Mouse (Mus musculus) spleen, adult 2 months (tissue): Measurements from ENCODE around the gene Rbfox1. TPM values are rescaled to one million over a fixed set of nuclear protein-coding genes. Genes with fewer than 3 reads are reported as not detected.

Source experiments
- DNase-seq, 2 experiments: peaks; one replicate each; pipeline versions ENCODE4 v3.0.0 to v3.0.0-alpha.2; 2012 to 2021; ENCODE audit warnings: low spot score in 2 of 2, low read depth in 1 of 2
- H3K27ac ChIP-seq: fragments of 200-500 bp; 2 replicates; pipeline ENCODE4 v1.5.1; 2012; ENCODE audit warnings: low read length, inconsistent platforms; ENCODE audit not compliant: insufficient read depth
- H3K27me3 ChIP-seq: fragments of 200-500 bp; 2 replicates; pipeline ENCODE4 v1.6.1; 2012; ENCODE audit warnings: mild to moderate bottlenecking, moderate library complexity, low read length, inconsistent platforms; ENCODE audit not compliant: control insufficient read depth, insufficient read depth
- H3K36me3 ChIP-seq: fragments of 200-500 bp; 2 replicates; pipeline ENCODE4 v1.6.1; 2012; ENCODE audit warnings: mild to moderate bottlenecking, low read length, inconsistent platforms; ENCODE audit not compliant: control insufficient read depth, insufficient read depth
- H3K4me1 ChIP-seq: fragments of 200-500 bp; 2 replicates; pipeline ENCODE4 v1.6.1; 2011; ENCODE audit warnings: inconsistent platforms; ENCODE audit not compliant: control insufficient read depth, insufficient read depth, insufficient read length
- H3K4me3 ChIP-seq: fragments of 200-500 bp; 2 replicates; pipeline ENCODE4 v1.5.1; 2011; ENCODE audit warnings: mild to moderate bottlenecking, inconsistent platforms; ENCODE audit not compliant: insufficient read depth, insufficient read length; ENCODE audit errors: extremely low read depth
- CTCF ChIP-seq: fragments of 200-500 bp; IDR thresholded peaks from 2 replicates; pipeline ENCODE4 v1.5.1; 2011; ENCODE audit warnings: mild to moderate bottlenecking, inconsistent platforms; ENCODE audit not compliant: insufficient read depth, insufficient read length, insufficient replicate concordance; ENCODE audit errors: extremely low read depth
- POLR2A ChIP-seq: fragments of 200-500 bp; IDR thresholded peaks from 2 replicates; pipeline ENCODE4 v1.6.1; 2011; ENCODE audit warnings: low read depth, low read length, inconsistent platforms
- WGBS: fragments of 180-500 bp; shearing (Covaris S2); methylation state at CpG from one replicate; pipeline ENCODE4 v1.1.7; 2018; 5-methylcytosine and 5-hydroxymethylcytosine counted together
- polyA plus RNA-seq: library from polyadenylated mRNA; depleted of rRNA; stranded (reverse); fragments of >200 nt; gene quantifications from 2 replicates; pipeline ENCODE4 v1.2.3, GENCODE M21; 2012

Rbfox1 gene
- polyA plus RNA-seq, 1 experiment = 1.0 TPM

- H3K4me3 ChIP-seq = no peak overlapping the region
- no peaks in the 10 kb centered on the region for H3K4me1 ChIP-seq
- no peak for TF ChIP-seq POLR2A
- TF ChIP-seq CTCF = no peak
- DNase-seq = no peak
- no peaks in the 10 kb centered on the region for H3K27me3 ChIP-seq
- H3K27ac ChIP-seq = no peak overlapping the region
- no peaks in the 10 kb centered on the region for H3K36me3 ChIP-seq
- 61% methylated on average over 3 of the region's 3 CpGs for WGBS
Measured at GRCm38 (mm10) chr16:5870391-5870790, 14.8 kb upstream of the Rbfox1 start.

- H3K36me3 ChIP-seq = no peaks in the 10 kb centered on the region
- TF ChIP-seq POLR2A = no peak
- TF ChIP-seq CTCF = no peak
- H3K27me3 ChIP-seq = no peaks in the 10 kb centered on the region
- H3K27ac ChIP-seq = no peak overlapping the region
- WGBS = 1% methylated on average over 4 of the region's 4 CpGs
- no peaks in the 10 kb centered on the region for H3K4me1 ChIP-seq
- no peak overlapping the region for H3K4me3 ChIP-seq
- DNase-seq = no peak
Measured at GRCm38 (mm10) chr16:5881820-5882219, 3.3 kb upstream of the Rbfox1 start.

GRCm38 (mm10) chr16:5885690-5886050 is 515 bp downstream of the Rbfox1 start:
- no peaks in the 10 kb centered on the region for H3K36me3 ChIP-seq
- H3K4me1 ChIP-seq = no peaks in the 10 kb centered on the region
- H3K27ac ChIP-seq = no peak overlapping the region
- DNase-seq = no peak
- H3K4me3 ChIP-seq = no peak overlapping the region
- TF ChIP-seq POLR2A = no peak
- no peak for TF ChIP-seq CTCF
- H3K27me3 ChIP-seq = no peaks in the 10 kb centered on the region
- 14% methylated on average over 15 of the region's 15 CpGs for WGBS

- H3K4me1 ChIP-seq = no peaks in the 10 kb centered on the region
- no peak overlapping the region for H3K4me3 ChIP-seq
- H3K27ac ChIP-seq = no peak overlapping the region
- WGBS = 66% methylated on average over 7 of the region's 7 CpGs
- DNase-seq = no peak
- TF ChIP-seq POLR2A (no peak), CTCF (no peak)
- no peaks in the 10 kb centered on the region for H3K27me3 ChIP-seq
- no peaks in the 10 kb centered on the region for H3K36me3 ChIP-seq
Measured at GRCm38 (mm10) chr16:5895564-5895963, 10.4 kb downstream of the Rbfox1 start.

GRCm38 (mm10) chr16:5898330-5898729 is 13.2 kb downstream of the Rbfox1 start:
- Histone ChIP-seq H3K4me1 (no peaks in the 10 kb centered on the region), H3K36me3 (no peaks in the 10 kb centered on the region), H3K4me3 (no peak overlapping the region), H3K27me3 (no peaks in the 10 kb centered on the region), H3K27ac (no peak overlapping the region)
- no peak for TF ChIP-seq POLR2A
- no peak for TF ChIP-seq CTCF
- WGBS = 34% methylated on average over 2 of the region's 2 CpGs
- no peak for DNase-seq

- H3K27me3 ChIP-seq = no peaks in the 10 kb centered on the region
- H3K4me1 ChIP-seq = no peaks in the 10 kb centered on the region; the same call in 1 of the 2 replicates
- 81% methylated on average over 5 of the region's 5 CpGs for WGBS
- no peaks in the 10 kb centered on the region for H3K36me3 ChIP-seq
- DNase-seq = no peak
- no peak overlapping the region for H3K4me3 ChIP-seq
- no peak overlapping the region for H3K27ac ChIP-seq
- TF ChIP-seq CTCF = no peak
- no peak for TF ChIP-seq POLR2A
Measured at GRCm38 (mm10) chr16:5910742-5911141, 25.6 kb downstream of the Rbfox1 start.

GRCm38 (mm10) chr16:5911880-5912327 is 26.7 kb downstream of the Rbfox1 start:
- 73% methylated on average over 2 of the region's 2 CpGs for WGBS
- no peaks in the 10 kb centered on the region; the same call in 1 of the 2 replicates for H3K4me1 ChIP-seq
- no peak overlapping the region for H3K27ac ChIP-seq
- H3K27me3 ChIP-seq = no peaks in the 10 kb centered on the region
- DNase-seq = no peak
- H3K36me3 ChIP-seq = no peaks in the 10 kb centered on the region
- H3K4me3 ChIP-seq = no peak overlapping the region
- TF ChIP-seq POLR2A (no peak), CTCF (no peak)
